8 mouse cellular contexts compared by ENCODE assay signal in the genomic region with DNA sequence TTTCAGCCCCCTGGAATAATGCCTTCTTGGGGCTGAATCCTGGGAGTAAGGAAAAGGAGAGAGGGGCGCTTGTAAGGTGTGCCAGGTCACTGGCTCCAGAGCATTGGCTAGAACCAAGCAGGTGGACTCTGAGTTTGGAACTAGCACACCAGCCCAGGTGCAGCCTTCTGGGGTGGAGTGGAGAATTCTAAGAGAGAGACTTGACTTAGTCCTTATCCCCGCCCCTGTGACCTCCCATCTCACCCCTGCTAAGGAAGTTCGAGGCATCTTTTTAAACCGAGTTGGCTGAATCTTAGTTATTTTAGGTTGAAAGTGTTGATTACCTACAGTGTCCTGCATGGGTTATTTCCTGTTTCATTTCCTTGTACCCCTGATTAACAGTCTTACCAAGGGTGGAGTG. TPM values are rescaled to one million over a fixed set of nuclear protein-coding genes. Genes with fewer than 3 reads are reported as not detected.
DNase-seq lines count a peak whose midpoint lies in the region; TF ChIP-seq lines count a peak whose summit lies in the region.

No protein-coding gene starts in this region.

- no peaks in the 10 kb centered on the region for H3K9me3 ChIP-seq in forebrain, embryonic 10.5 days
- H3K9me3 ChIP-seq in midbrain, embryonic 10.5 days (replicated peaks), result no peaks in the 10 kb centered on the region

- intact Hi-C loops in left cerebral cortex, adult 2 months (cut with DNase I), result loop anchor here (2.0 kb wide), 1 partner anchor 35 kb away; no protein-coding TSS in a partner anchor
- intact Hi-C loops in left cerebral cortex, postnatal 4 days (cut with DNase I), result loop anchor here (5.0 kb wide), 1 partner anchor 52 kb away; the partner anchor contains the start of gene Tmem242

- DNase-seq in left cerebral cortex, adult 2 months (ENCODE audit: extremely low spot score in 1 of 2, low spot score in 2 of 2), result no peak
- no peak for DNase-seq in left cerebral cortex, postnatal 4 days
- DNase-seq in forebrain, embryonic 10.5 days (ENCODE audit: extremely low spot score, low spot score), result no peak
- peak; percentile 27 for DNase-seq in kidney, adult 9 months
- DNase-seq in midbrain, embryonic 10.5 days (ENCODE audit: low spot score), result no peak
- DNase-seq in thymus, postnatal 10 days (ENCODE audit: low spot score in 2 of 2), result peak; percentile 35 to 47
- DNase-seq in cerebellum, postnatal 25 days, result no peak
- DNase-seq in cerebellum, adult 8-10 months, result no peak

- peaks cover 53% of the 10 kb centered on the region for H3K27me3 ChIP-seq in forebrain, embryonic 10.5 days (ENCODE audit: poor library complexity, severe bottlenecking)
- peaks cover 32% of the 10 kb centered on the region for H3K27me3 ChIP-seq in midbrain, embryonic 10.5 days (ENCODE audit: low read depth, poor library complexity, severe bottlenecking)

- WGBS in forebrain, embryonic 10.5 days, result 20% methylated on average over 4 of the region's 4 CpGs
- 22% methylated on average over 4 of the region's 4 CpGs for WGBS in midbrain, embryonic 10.5 days

- peak overlapping the region; percentile 50; the same call in 1 of the 2 replicates for H3K27ac ChIP-seq in left cerebral cortex, adult 2 months
- no peak overlapping the region for H3K27ac ChIP-seq in forebrain, embryonic 10.5 days
- peak overlapping the region; percentile 90; the same call in 1 of the 2 replicates for H3K27ac ChIP-seq in midbrain, embryonic 10.5 days (replicated peaks)

- no peak for TF ChIP-seq CTCF in left cerebral cortex, adult 2 months (IDR thresholded peaks at IDR 0.05)

- H3K36me3 ChIP-seq in forebrain, embryonic 10.5 days (replicated peaks), result no peaks in the 10 kb centered on the region
- H3K36me3 ChIP-seq in midbrain, embryonic 10.5 days, result no peaks in the 10 kb centered on the region

- H3K4me3 ChIP-seq in left cerebral cortex, adult 2 months, result peak overlapping the region; percentile 88
- H3K4me3 ChIP-seq in forebrain, embryonic 10.5 days, result peak overlapping the region; percentile 82
- H3K4me3 ChIP-seq in midbrain, embryonic 10.5 days, result peak overlapping the region; percentile 83

- H3K4me1 ChIP-seq in forebrain, embryonic 10.5 days, result peaks cover 28% of the 10 kb centered on the region
- H3K4me1 ChIP-seq in midbrain, embryonic 10.5 days, result peaks cover 28% of the 10 kb centered on the region

RNA-seq across cellular contexts. Expression of gene Zdhhc14, which starts 1.5 kb away (rescaled TPM):
- 10 to 100 TPM; 44.9 to 46.8 TPM for total RNA-seq in left cerebral cortex, adult 2 months (2021)
- 10 to 100 TPM; 15.1 to 15.2 TPM for total RNA-seq in left cerebral cortex, postnatal 4 days (2021)
- polyA plus RNA-seq in forebrain, embryonic 10.5 days (2016; fragmentation: Nextera tagmentation; extraction: Ambion mirVana), result 0.90 and 0.93 TPM in 2 replicates
- polyA plus RNA-seq in midbrain, embryonic 10.5 days (2016; fragmentation: Nextera tagmentation; extraction: Ambion mirVana), result 0.99 and 1.5 TPM in 2 replicates

RNA-seq across cellular contexts. Expression of gene Tmem242, which starts 53.8 kb away (rescaled TPM):
- 10 to 100 TPM; 80.8 to 84.0 TPM for total RNA-seq in left cerebral cortex, adult 2 months (2021)
- total RNA-seq in left cerebral cortex, postnatal 4 days (2021), result 10 to 100 TPM; 67.6 to 71.8 TPM
- polyA plus RNA-seq in forebrain, embryonic 10.5 days (2016; fragmentation: Nextera tagmentation; extraction: Ambion mirVana), result 125 and 129 TPM in 2 replicates
- polyA plus RNA-seq in midbrain, embryonic 10.5 days (2016; fragmentation: Nextera tagmentation; extraction: Ambion mirVana), result 133 and 136 TPM in 2 replicates

Comparison
In these comparisons a context has a peak if more than half of its experiments do, and no peak if none do; other contexts are left out.
1. DNase-seq: peak in kidney, adult 9 months (single experiment) and thymus, postnatal 10 days (2 of 2); none in left cerebral cortex, adult 2 months (0 of 2), left cerebral cortex, postnatal 4 days (single experiment), forebrain, embryonic 10.5 days (single experiment), midbrain, embryonic 10.5 days (single experiment), cerebellum, postnatal 25 days (0 of 2) and cerebellum, adult 8-10 months (single experiment).
2. Peak in every context shown above with its lines, with median percentiles within 50 percentile points of each other: H3K4me3 ChIP-seq.